In the genomic region with DNA sequence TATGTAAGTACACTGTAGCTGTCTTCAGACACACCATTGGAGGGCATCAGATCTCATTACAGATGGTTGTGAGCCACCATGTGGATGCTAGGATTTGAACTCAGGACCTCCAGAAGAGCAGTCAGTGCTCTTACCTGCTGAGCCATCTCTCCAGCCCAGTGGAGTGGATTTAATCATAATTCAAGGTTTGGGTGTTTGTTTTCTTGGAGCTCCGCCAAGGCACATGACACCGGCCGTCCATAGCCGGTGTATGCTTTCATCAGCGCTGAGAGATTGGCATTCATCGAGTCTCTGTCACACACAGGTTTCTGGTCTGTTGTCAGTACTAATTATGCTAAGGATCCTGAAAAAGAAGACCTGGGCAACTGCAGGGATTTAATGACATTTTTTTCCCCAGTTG, we compare ENCODE assay signal across 19 mouse cellular contexts.
"Had no signal": no experiment of that assay in that cellular context is flagged by ENCODE, and none has a peak within 500 bp of the region (broad histone marks: within the 10 kb centered on the region; RNA-seq: fewer than 3 reads in every experiment).

No protein-coding gene starts in this region.

- H3K27me3 ChIP-seq: limb, embryonic 12.5 days; limb, embryonic 15.5 days; liver, embryonic 12.5 days; liver, embryonic 15.5 days; megakaryocyte, embryonic 14.5 days; midbrain, embryonic 13.5 days; neural tube, embryonic 13.5 days; stomach, embryonic 15.5 days had no signal

- H3K4me3 ChIP-seq: limb, embryonic 12.5 days; limb, embryonic 15.5 days; liver, embryonic 12.5 days; liver, embryonic 15.5 days; megakaryocyte, embryonic 14.5 days; midbrain, embryonic 10.5 days; midbrain, embryonic 13.5 days; myocyte; neural tube, embryonic 13.5 days; stomach, embryonic 15.5 days had no signal

- H3K9me3 ChIP-seq: limb, embryonic 15.5 days; liver, embryonic 15.5 days; midbrain, embryonic 10.5 days; midbrain, embryonic 13.5 days; neural tube, embryonic 13.5 days; stomach, embryonic 15.5 days had no signal

- DNase-seq: kidney, postnatal 36 days; left cerebral cortex, postnatal 4 days; retina, postnatal 1 day; right cerebral cortex, postnatal 25 days; spleen, adult 18-20 months; thymus, postnatal 25 days had no signal

- H3K36me3 ChIP-seq: limb, embryonic 12.5 days; limb, embryonic 15.5 days; liver, embryonic 12.5 days; liver, embryonic 15.5 days; midbrain, embryonic 10.5 days; midbrain, embryonic 13.5 days; neural tube, embryonic 13.5 days; stomach, embryonic 15.5 days had no signal

- ATAC-seq: liver, embryonic 12.5 days; midbrain, embryonic 13.5 days; midbrain, embryonic 16.5 days had no signal

- H3K4me1 ChIP-seq: limb, embryonic 12.5 days; limb, embryonic 15.5 days; midbrain, embryonic 10.5 days; midbrain, embryonic 13.5 days; neural tube, embryonic 13.5 days; stomach, embryonic 15.5 days had no signal

- H3K4me2 ChIP-seq: limb, embryonic 12.5 days; limb, embryonic 15.5 days; liver, embryonic 12.5 days; liver, embryonic 15.5 days; midbrain, embryonic 13.5 days; neural tube, embryonic 13.5 days; stomach, embryonic 15.5 days had no signal

- H3K9ac ChIP-seq: limb, embryonic 12.5 days; limb, embryonic 15.5 days; liver, embryonic 12.5 days; liver, embryonic 15.5 days; midbrain, embryonic 13.5 days; neural tube, embryonic 13.5 days; stomach, embryonic 15.5 days had no signal

- H3K27ac ChIP-seq: kidney, postnatal 0 days; limb, embryonic 12.5 days; limb, embryonic 15.5 days; liver, embryonic 12.5 days; liver, embryonic 15.5 days; macrophage; midbrain, embryonic 10.5 days; midbrain, embryonic 13.5 days; neural tube, embryonic 13.5 days; stomach, embryonic 15.5 days had no signal
